Mouse (Mus musculus) intestine, embryonic 14.5 days (tissue): ENCODE measurements at regions not wholly inside any gene's neighbourhood (a gene's known extent, or its start where the extent isn't known, plus 50 kb on each side); places are given as distances from the start of the nearest gene placed in this dataset.

ENCODE experiments used
- ATAC-seq: fragments of 200-750 bp; cut with Nextera tagmentation; replicated peaks from 2 replicates; pipeline ENCODE4 v1.8.0; 2017; ENCODE audit warnings: low read depth, moderate number of reproducible peaks, moderate TSS enrichment, moderate library complexity; ENCODE audit not compliant: low FRiP score, low TSS enrichment
- DNase-seq: peaks from one replicate; pipeline ENCODE4 v3.0.0-alpha.2; 2018; ENCODE audit warnings: low spot score
- H3K27ac ChIP-seq: fragments of 300-500 bp; sonication (generic); 2 replicates; pipeline ENCODE4 v1.5.1; 2014; ENCODE audit warnings: low read depth, mild to moderate bottlenecking, control low read depth
- H3K27me3 ChIP-seq: fragments of 300-500 bp; sonication (generic); replicated peaks from 2 replicates; pipeline ENCODE4 v1.6.1; 2014; ENCODE audit warnings: low read length, control low read depth; ENCODE audit not compliant: control insufficient read depth, insufficient read depth
- H3K36me3 ChIP-seq: fragments of 300-500 bp; sonication (generic); 2 replicates; pipeline ENCODE4 v1.6.1; 2014; ENCODE audit warnings: low read length, control low read depth; ENCODE audit not compliant: control insufficient read depth, insufficient read depth
- H3K4me1 ChIP-seq: fragments of 300-500 bp; sonication (generic); replicated peaks from 2 replicates; pipeline ENCODE4 v1.6.1; 2014; ENCODE audit warnings: low read length, control low read depth, mixed read lengths; ENCODE audit not compliant: control insufficient read depth, insufficient read depth
- H3K4me2 ChIP-seq: fragments of 300-500 bp; sonication (generic); 2 replicates; pipeline ENCODE4 v1.6.1; 2014; ENCODE audit warnings: low read length
- H3K4me3 ChIP-seq: fragments of 300-500 bp; sonication (generic); 2 replicates; pipeline ENCODE4 v1.5.1; 2014; ENCODE audit warnings: low read depth, low read length, control low read depth, mixed read lengths
- H3K9ac ChIP-seq: fragments of 300-500 bp; sonication (generic); 2 replicates; pipeline ENCODE4 v1.6.1; 2014; ENCODE audit warnings: mild to moderate bottlenecking, low read length
- H3K9me3 ChIP-seq: fragments of 300-500 bp; sonication (generic); 2 replicates; pipeline ENCODE4 v1.6.1; 2016; ENCODE audit warnings: low read length, control low read depth; ENCODE audit not compliant: control insufficient read depth
- WGBS: fragments of 180-500 bp; shearing (Covaris S2); extraction: QIAGEN DNeasy Blood & Tissue Kit; methylation state at CpG from one replicate; pipeline ENCODE4 v1.1.7; 2014; 5-methylcytosine and 5-hydroxymethylcytosine counted together

- Histone ChIP-seq H3K9ac (no peak overlapping the region), H3K4me2 (no peak overlapping the region), H3K4me3 (no peak overlapping the region), H3K4me1 (no peaks in the 10 kb centered on the region), H3K36me3 (no peaks in the 10 kb centered on the region), H3K9me3 (no peaks in the 10 kb centered on the region), H3K27me3 (no peaks in the 10 kb centered on the region), H3K27ac (no peak overlapping the region)
- ATAC-seq (no peak), DNase-seq (no peak)
- WGBS: 82% methylated on average over 2 of the region's 2 CpGs
Observed at GRCm38 (mm10) chr7:115251591-115252369, 508.3 kb downstream of the Insc start.

DNA sequence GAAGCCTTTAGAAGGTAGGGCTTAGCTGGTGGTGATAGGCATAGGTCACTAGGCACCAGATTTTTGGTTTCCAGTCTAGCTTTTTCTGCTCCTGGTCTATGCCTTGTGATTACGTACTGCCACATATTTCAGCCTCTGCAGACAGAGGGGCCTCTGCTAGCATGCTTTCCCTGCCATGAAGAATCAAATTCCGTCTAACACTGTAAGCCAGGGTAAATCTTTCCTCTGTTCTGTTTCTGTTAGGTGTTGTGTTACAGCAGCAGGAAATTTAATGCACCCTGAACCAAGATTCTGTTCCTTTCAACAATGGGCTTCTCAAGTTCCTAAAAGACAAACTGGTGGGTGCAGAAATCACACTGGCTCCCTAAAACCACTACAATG, 508.9 kb downstream of the Insc start:
- no peak overlapping the region for H3K27ac ChIP-seq
- DNase-seq (no peak), ATAC-seq (no peak)
- no peaks in the 10 kb centered on the region for H3K27me3 ChIP-seq
- H3K36me3 ChIP-seq: no peaks in the 10 kb centered on the region
- no peaks in the 10 kb centered on the region for H3K4me1 ChIP-seq
- H3K4me3 ChIP-seq: no peak overlapping the region
- no peaks in the 10 kb centered on the region for H3K9me3 ChIP-seq
- H3K4me2 ChIP-seq: no peak overlapping the region
- no peak overlapping the region for H3K9ac ChIP-seq
- 50% methylated on average over 2 of the region's 2 CpGs for WGBS

DNA sequence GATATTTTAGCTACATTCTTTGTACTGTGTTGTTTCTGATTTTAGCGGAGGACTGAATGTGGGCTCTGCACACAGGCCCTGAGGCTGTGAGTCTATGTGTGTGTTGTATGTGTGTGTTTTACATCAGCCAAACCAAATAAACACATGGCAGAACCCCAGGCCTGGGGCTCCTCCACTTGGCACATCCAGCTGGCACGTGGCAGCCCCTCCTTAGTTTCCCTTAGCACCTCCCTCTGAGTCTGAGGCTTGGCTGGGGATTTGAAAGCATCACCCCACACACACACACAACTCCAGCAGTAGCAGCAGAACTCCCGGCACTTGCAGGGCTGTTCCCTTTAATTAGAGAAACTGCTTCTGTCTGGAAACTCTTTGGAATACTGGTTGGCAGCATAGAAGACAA, 515.1 kb downstream of the Insc start:
- WGBS: 51% methylated on average over 3 of the region's 3 CpGs

DNA sequence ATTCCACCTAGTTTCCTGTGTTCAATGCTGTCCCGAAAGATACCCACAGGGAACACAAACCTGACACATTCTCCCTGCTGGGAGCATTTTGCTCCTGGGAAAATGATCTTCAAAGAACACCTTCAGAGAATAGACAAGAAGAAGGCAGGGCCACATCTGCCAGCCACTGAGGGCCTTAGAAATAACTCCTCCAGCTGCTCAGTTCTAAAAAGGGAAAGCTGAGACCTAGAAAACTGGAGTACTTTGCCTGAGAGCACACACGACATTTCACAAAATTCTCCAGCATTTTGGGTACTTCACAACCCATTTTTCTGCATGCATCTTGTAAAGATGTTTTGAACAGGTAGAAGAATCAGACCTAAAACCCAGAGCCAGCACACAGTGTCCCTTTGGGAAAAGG, 519.6 kb downstream of the Insc start:
- H3K36me3 ChIP-seq: no peaks in the 10 kb centered on the region
- H3K27me3 ChIP-seq: no peaks in the 10 kb centered on the region
- H3K9me3 ChIP-seq: no peaks in the 10 kb centered on the region
- DNase-seq: no peak
- ATAC-seq: no peak
- H3K27ac ChIP-seq: no peak overlapping the region
- H3K4me2 ChIP-seq: no peak overlapping the region
- H3K4me3 ChIP-seq: no peak overlapping the region
- H3K4me1 ChIP-seq: no peaks in the 10 kb centered on the region
- H3K9ac ChIP-seq: no peak overlapping the region
- WGBS: 87% methylated on average over 2 of the region's 2 CpGs

More for the DNA sequence above, 515.1 kb downstream of the Insc start:
- DNase-seq: no peak
- Histone ChIP-seq H3K4me2 (no peak overlapping the region), H3K27me3 (no peaks in the 10 kb centered on the region), H3K4me1 (no peaks in the 10 kb centered on the region), H3K27ac (no peak overlapping the region), H3K36me3 (no peaks in the 10 kb centered on the region), H3K4me3 (no peak overlapping the region), H3K9me3 (no peaks in the 10 kb centered on the region), H3K9ac (no peak overlapping the region)
- no peak for ATAC-seq

- Histone ChIP-seq H3K4me3 (no peak overlapping the region), H3K27ac (no peak overlapping the region), H3K9ac (no peak overlapping the region), H3K27me3 (no peaks in the 10 kb centered on the region), H3K4me1 (no peaks in the 10 kb centered on the region), H3K36me3 (no peaks in the 10 kb centered on the region), H3K9me3 (no peaks in the 10 kb centered on the region), H3K4me2 (no peak overlapping the region)
- WGBS: 93% methylated on average over 4 of the region's 4 CpGs
- no peak for DNase-seq
- ATAC-seq: no peak
Observed at GRCm38 (mm10) chr7:115266141-115266540, 522.6 kb downstream of the Insc start.

DNA sequence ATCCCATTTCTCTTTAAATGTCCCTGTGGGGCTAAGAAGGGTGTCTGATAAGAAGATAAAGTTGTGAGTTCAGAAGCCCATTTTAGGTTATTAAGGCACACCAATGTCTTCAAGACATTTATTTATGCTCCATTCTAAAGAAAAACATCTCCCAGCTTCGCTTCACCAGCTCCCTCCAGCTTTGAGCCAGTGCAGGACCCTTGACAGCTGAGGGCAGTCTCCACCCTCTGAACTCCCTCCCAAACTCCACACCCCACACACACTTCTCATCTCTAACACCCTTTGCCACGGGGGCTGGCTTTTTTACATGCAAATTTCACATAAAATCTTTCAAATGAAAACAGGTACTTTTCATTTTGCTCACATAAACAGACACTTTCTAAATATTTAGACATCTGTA, 527.3 kb downstream of the Insc start:
- Histone ChIP-seq H3K36me3 (no peaks in the 10 kb centered on the region), H3K9me3 (no peaks in the 10 kb centered on the region), H3K27ac (no peak overlapping the region), H3K9ac (no peak overlapping the region), H3K4me2 (no peak overlapping the region), H3K27me3 (no peaks in the 10 kb centered on the region), H3K4me3 (no peak overlapping the region), H3K4me1 (no peaks in the 10 kb centered on the region)
- ATAC-seq (no peak), DNase-seq (no peak)
- 25% methylated on average over 2 of the region's 2 CpGs for WGBS

DNA sequence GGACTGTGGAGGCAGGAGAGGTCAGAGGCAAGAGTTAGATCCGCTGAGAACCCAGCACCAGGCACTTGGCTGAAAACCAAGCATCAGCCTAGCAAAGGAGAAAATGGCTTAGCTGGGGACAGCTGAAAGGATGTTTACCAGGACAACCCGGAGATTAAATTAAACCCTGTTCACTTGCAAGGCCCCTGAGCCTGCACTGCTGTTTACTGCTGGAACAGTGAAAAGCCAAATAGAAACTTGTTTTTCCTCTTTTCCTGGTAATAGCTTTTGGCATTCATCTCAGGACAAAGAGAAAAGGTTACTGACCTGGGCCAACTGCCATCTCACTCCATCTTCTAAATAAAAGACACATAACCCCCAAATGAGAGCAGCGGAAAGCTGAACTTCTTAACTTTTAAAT, 531.3 kb downstream of the Insc start:
- Histone ChIP-seq H3K4me2 (no peak overlapping the region), H3K4me3 (no peak overlapping the region), H3K9ac (no peak overlapping the region), H3K36me3 (no peaks in the 10 kb centered on the region), H3K27ac (no peak overlapping the region), H3K4me1 (no peaks in the 10 kb centered on the region), H3K9me3 (no peaks in the 10 kb centered on the region), H3K27me3 (no peaks in the 10 kb centered on the region)
- DNase-seq (no peak), ATAC-seq (no peak)
- 41% methylated on average over 3 of the region's 3 CpGs for WGBS

DNA sequence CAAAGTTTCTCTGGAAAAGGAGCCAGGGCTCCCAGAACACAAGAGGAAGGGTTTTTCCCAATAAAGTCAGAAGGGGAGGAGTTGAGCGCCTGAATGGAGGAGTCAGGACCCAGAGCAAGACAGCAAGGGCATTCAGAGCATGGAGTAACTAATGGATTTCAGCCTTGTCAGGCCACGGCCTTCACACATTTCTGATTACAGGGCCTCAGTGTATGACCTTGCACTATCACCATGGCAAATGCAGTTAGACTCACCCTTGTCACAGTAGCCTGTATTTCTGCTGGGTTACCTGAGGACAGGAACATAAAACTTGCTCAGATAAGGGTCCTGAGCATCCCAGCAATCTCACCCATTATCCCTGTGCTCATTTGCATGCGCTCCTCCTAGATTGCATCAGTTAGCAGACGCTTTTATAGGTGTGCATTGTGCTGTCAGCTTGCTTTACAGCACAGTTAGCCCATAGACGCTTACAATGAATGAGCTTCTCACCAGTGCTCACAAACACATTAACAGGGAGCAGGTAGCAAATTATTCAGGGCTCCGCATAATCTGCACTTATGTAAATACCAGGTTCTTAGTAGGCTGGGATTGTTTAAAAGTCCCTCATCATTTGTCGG, 547.4 kb downstream of the Insc start:
- 57% methylated on average over 7 of the region's 7 CpGs for WGBS
- Histone ChIP-seq H3K9me3 (no peaks in the 10 kb centered on the region), H3K36me3 (no peaks in the 10 kb centered on the region), H3K4me2 (no peak overlapping the region), H3K4me1 (no peaks in the 10 kb centered on the region), H3K27me3 (no peaks in the 10 kb centered on the region), H3K9ac (no peak overlapping the region), H3K4me3 (no peak overlapping the region), H3K27ac (no peak overlapping the region)
- DNase-seq: no peak
- ATAC-seq: no peak

DNA sequence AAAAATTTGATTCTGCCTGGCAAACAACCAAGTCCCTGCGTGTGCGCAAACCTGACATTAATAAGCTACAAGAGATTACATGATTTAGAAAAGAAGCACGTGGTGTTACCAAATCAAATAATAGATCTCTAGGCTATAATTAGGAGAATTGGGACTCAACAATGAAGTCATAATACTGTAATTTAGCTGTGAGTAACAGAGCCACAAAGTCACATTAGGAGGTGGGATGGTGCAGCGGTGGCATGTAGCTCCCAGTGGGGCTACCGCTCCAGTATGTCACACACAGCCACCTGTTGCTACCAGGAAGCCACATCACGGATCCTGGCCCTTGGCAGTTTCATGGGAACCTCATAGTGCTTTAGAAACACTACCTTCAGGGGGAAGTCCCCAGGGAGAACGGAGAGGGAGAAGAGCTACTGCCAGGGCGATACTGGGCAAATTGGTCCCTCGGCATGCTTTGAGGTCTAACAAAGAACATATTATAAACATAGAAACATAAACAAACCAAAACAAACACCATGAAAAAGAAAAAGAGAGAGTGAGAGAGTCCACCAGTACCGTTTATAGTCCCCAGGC, 551.2 kb downstream of the Insc start:
- 54% methylated on average over 10 of the region's 10 CpGs for WGBS
- H3K4me3 ChIP-seq: no peak overlapping the region
- ATAC-seq (no peak), DNase-seq (no peak)
- no peaks in the 10 kb centered on the region for H3K9me3 ChIP-seq
- H3K27me3 ChIP-seq: no peaks in the 10 kb centered on the region
- H3K4me1 ChIP-seq: no peaks in the 10 kb centered on the region
- no peaks in the 10 kb centered on the region for H3K36me3 ChIP-seq
- no peak overlapping the region for H3K9ac ChIP-seq
- H3K27ac ChIP-seq: no peak overlapping the region
- H3K4me2 ChIP-seq: no peak overlapping the region
